Mouse (Mus musculus): ENCODE results near the gene Oosp2. TPM values are rescaled to one million over a fixed set of nuclear protein-coding genes. Genes with fewer than 3 reads are reported as not detected.

Oosp2 gene
- polyA plus RNA-seq (2014; fragmentation: Nextera tagmentation; extraction: Ambion mirVana): not detected in 2 replicates

DNA sequence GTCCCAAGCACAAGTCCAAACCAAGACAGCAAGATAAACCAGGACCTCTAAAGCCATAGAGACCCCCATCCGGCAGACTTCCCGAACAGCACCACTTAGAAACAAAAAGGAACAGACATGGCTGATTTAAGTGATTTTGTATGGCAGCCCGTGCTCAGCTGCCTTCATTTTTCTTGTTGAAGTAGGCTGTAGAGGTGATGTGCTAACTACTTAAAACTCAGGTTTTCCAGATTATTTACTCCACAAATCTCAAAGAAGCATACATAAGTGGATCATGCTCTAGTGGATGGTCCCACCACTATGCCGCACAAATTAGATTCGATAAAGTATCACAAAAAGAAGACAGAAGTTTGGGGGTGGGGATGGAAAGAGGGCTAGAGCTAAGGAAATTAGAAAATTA is at the start of gene Oosp2:
Gene Oosp2, minus strand, starts transcription at position 101 of the 400 bp plus-strand sequence.
- no peak for DNase-seq (ENCODE audit: low spot score)
- Histone ChIP-seq H3K4me2 (ENCODE audit: low read depth) (no peak within 1 kb of the TSS), H3K36me3 (ENCODE audit: control insufficient read depth, insufficient read depth, low read length) (no peaks in the 10 kb centered on the region), H3K4me3 (ENCODE audit: low read depth, low read length) (no peak within 1 kb of the TSS), H3K27ac (ENCODE audit: low read depth, low read length) (no peak within 1 kb of the TSS), H3K4me1 (ENCODE audit: control insufficient read depth, insufficient read depth, low read length) (no peaks in the 10 kb centered on the region), H3K9ac (ENCODE audit: low read length) (no peak within 1 kb of the TSS), H3K9me3 (ENCODE audit: control insufficient read depth, low read length) (no peaks in the 10 kb centered on the region), H3K27me3 (ENCODE audit: control insufficient read depth, insufficient read depth, low read length) (no peaks in the 10 kb centered on the region)
- ATAC-seq (ENCODE audit: insufficient read depth, low FRiP score, low TSS enrichment): no peak
- 87% methylated on average over 5 of the region's 5 CpGs for WGBS

DNA sequence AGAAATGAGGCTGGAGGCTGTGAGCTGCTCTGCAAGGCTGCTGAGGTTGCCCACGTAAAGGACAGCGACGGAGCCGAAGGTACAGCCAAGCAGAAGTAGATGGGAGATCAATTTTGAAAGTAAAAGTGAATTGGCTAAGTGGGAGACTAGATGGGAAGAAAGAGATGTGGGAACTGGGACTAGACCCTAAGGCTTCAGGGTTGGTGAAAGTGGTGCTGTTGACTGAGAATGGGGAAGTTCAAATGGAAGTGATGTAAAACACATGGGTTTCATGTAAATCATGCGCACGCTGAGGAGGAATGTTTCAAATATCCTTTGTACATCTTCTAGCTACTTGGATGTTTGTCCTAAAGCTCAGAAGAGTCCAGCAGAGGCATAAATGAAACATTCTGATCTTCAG is 38.0 kb upstream of the Oosp2 start:
- Histone ChIP-seq H3K9ac (ENCODE audit: low read length) (no peak overlapping the region), H3K36me3 (ENCODE audit: control insufficient read depth, insufficient read depth, low read length) (no peaks in the 10 kb centered on the region), H3K27ac (ENCODE audit: low read depth, low read length) (no peak overlapping the region), H3K27me3 (ENCODE audit: control insufficient read depth, insufficient read depth, low read length) (no peaks in the 10 kb centered on the region), H3K4me2 (ENCODE audit: low read depth) (no peak overlapping the region), H3K4me3 (ENCODE audit: low read depth, low read length) (no peak overlapping the region), H3K4me1 (ENCODE audit: control insufficient read depth, insufficient read depth, low read length) (no peaks in the 10 kb centered on the region), H3K9me3 (ENCODE audit: control insufficient read depth, low read length) (no peaks in the 10 kb centered on the region)
- DNase-seq (ENCODE audit: low spot score): no peak
- ATAC-seq (ENCODE audit: insufficient read depth, low FRiP score, low TSS enrichment): no peak
- 93% methylated on average over 6 of the region's 6 CpGs for WGBS

DNA sequence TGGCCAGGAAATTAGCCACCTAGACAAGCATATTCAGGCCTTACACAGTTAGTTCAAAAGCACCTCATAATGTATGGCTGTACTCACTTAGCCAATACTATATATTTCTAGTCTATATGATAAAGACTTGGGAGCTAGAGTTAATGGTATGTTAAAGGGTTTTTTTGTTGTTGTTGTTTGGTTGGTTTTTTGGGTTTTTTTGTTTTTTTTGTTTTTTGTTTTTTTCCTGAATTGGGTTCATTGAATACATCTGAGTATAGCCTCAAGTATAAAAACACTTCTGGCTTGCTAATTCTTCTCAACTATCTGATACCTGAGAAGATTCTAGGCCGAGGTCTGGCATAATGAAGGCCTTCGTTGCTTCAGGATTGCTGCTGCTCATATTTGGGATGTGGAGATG is 36.4 kb upstream of the Oosp2 start, which contains the start of gene Oosp3:
Gene Oosp3, plus strand, starts transcription at position 301 of the 400 bp plus-strand sequence.
- no peak for ATAC-seq (ENCODE audit: insufficient read depth, low FRiP score, low TSS enrichment)
- no peaks in the 10 kb centered on the region for H3K36me3 ChIP-seq (ENCODE audit: control insufficient read depth, insufficient read depth, low read length)
- WGBS: 83% methylated on average over 2 of the region's 2 CpGs
- no peak within 1 kb of the TSS for H3K9ac ChIP-seq (ENCODE audit: low read length)
- no peak within 1 kb of the TSS for H3K4me3 ChIP-seq (ENCODE audit: low read depth, low read length)
- DNase-seq (ENCODE audit: low spot score): no peak
- no peaks in the 10 kb centered on the region for H3K4me1 ChIP-seq (ENCODE audit: control insufficient read depth, insufficient read depth, low read length)
- H3K27me3 ChIP-seq (ENCODE audit: control insufficient read depth, insufficient read depth, low read length): no peaks in the 10 kb centered on the region
- no peak within 1 kb of the TSS for H3K27ac ChIP-seq (ENCODE audit: low read depth, low read length)
- H3K4me2 ChIP-seq (ENCODE audit: low read depth): no peak within 1 kb of the TSS
- H3K9me3 ChIP-seq (ENCODE audit: control insufficient read depth, low read length): no peaks in the 10 kb centered on the region

DNA sequence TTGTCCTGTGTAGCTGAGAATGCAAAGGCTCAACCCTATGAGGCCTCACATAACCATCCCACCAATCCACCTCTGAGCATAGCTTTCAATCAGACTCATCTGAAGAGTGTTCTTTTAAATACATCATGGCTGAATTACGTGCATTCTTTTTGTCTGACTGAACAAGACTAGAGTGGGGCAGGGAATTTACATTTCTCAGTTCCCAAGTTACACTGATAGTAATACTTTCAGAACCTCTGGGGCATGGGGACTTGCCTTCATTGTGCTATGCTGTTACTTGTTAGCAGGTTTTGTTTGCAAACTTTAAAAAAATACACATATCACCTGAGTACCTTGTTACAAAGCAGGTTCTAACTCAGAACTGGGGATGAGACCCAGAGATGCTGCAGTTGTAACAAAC is 31.1 kb upstream of the Oosp2 start:
- Histone ChIP-seq H3K9me3 (ENCODE audit: control insufficient read depth, low read length) (no peaks in the 10 kb centered on the region), H3K4me1 (ENCODE audit: control insufficient read depth, insufficient read depth, low read length) (no peaks in the 10 kb centered on the region), H3K9ac (ENCODE audit: low read length) (no peak overlapping the region), H3K36me3 (ENCODE audit: control insufficient read depth, insufficient read depth, low read length) (no peaks in the 10 kb centered on the region), H3K4me2 (ENCODE audit: low read depth) (no peak overlapping the region), H3K27me3 (ENCODE audit: control insufficient read depth, insufficient read depth, low read length) (no peaks in the 10 kb centered on the region), H3K27ac (ENCODE audit: low read depth, low read length) (no peak overlapping the region), H3K4me3 (ENCODE audit: low read depth, low read length) (no peak overlapping the region)
- DNase-seq (ENCODE audit: low spot score) (no peak), ATAC-seq (ENCODE audit: insufficient read depth, low FRiP score, low TSS enrichment) (no peak)
- WGBS: 60% methylated on average over 1 of the region's 1 CpGs

DNA sequence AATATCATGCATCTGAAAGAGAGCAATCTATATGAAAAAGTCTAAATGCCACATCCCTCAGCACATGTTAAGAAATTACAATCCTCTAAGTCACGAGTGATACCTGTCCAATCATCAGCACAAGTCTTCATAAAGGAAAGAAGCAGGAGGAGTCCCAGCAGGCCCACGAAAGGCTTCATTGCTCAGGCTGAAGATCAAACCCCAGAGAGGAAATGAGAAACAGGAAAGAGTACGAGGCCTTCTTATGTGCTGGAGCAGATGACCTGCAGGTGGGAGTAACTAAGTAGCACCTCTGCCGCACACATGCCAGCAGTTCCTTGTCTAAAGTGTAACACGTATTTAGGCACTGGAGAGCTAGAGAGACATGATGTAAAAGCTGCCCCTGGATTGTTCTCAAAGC is 30.5 kb upstream of the Oosp2 start, which contains the start of gene Oosp1:
Gene Oosp1, minus strand, starts transcription at position 312 of the 400 bp plus-strand sequence.
- no peaks in the 10 kb centered on the region for H3K4me1 ChIP-seq (ENCODE audit: control insufficient read depth, insufficient read depth, low read length)

DNA sequence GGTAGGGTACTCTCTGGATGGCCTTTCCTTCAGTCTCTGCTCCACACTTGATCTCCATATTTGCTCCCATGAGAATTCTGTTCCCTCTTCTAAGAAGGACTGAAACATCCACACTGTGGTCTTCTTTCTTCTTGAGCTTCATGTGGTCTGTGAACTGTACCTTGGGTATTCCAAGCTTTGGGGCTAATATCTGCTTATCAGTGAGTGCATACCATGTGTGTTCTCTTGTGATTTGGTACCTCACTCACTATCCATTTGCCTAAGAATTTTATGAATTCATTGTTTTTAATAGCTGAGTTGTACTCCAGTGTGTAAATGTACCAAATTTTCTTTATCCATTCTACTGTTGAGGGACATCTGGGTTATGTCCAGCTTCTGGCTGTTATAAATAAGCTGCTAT is 1.2 kb upstream of the Oosp2 start:
- H3K4me3 ChIP-seq (ENCODE audit: low read depth, low read length): no peak overlapping the region
- H3K27ac ChIP-seq (ENCODE audit: low read depth, low read length): no peak overlapping the region
- H3K4me2 ChIP-seq (ENCODE audit: low read depth): no peak overlapping the region
- H3K36me3 ChIP-seq (ENCODE audit: control insufficient read depth, insufficient read depth, low read length): no peaks in the 10 kb centered on the region
- ATAC-seq (ENCODE audit: insufficient read depth, low FRiP score, low TSS enrichment) (no peak), DNase-seq (ENCODE audit: low spot score) (no peak)
- H3K9me3 ChIP-seq (ENCODE audit: control insufficient read depth, low read length): no peaks in the 10 kb centered on the region
- no peak overlapping the region for H3K9ac ChIP-seq (ENCODE audit: low read length)
- no peaks in the 10 kb centered on the region for H3K27me3 ChIP-seq (ENCODE audit: control insufficient read depth, insufficient read depth, low read length)
- H3K4me1 ChIP-seq (ENCODE audit: control insufficient read depth, insufficient read depth, low read length): no peaks in the 10 kb centered on the region

More for the DNA sequence above, 30.5 kb upstream of the Oosp2 start, which contains the start of gene Oosp1:
- 75% methylated on average over 5 of the region's 5 CpGs for WGBS
- H3K9me3 ChIP-seq (ENCODE audit: control insufficient read depth, low read length): no peaks in the 10 kb centered on the region
- H3K27me3 ChIP-seq (ENCODE audit: control insufficient read depth, insufficient read depth, low read length): no peaks in the 10 kb centered on the region
- no peak for ATAC-seq (ENCODE audit: insufficient read depth, low FRiP score, low TSS enrichment)
- no peak within 1 kb of the TSS for H3K27ac ChIP-seq (ENCODE audit: low read depth, low read length)
- H3K4me3 ChIP-seq (ENCODE audit: low read depth, low read length): no peak within 1 kb of the TSS
- H3K9ac ChIP-seq (ENCODE audit: low read length): no peak within 1 kb of the TSS
- DNase-seq (ENCODE audit: low spot score): no peak
- H3K4me2 ChIP-seq (ENCODE audit: low read depth): no peak within 1 kb of the TSS
- no peaks in the 10 kb centered on the region for H3K36me3 ChIP-seq (ENCODE audit: control insufficient read depth, insufficient read depth, low read length)

DNA sequence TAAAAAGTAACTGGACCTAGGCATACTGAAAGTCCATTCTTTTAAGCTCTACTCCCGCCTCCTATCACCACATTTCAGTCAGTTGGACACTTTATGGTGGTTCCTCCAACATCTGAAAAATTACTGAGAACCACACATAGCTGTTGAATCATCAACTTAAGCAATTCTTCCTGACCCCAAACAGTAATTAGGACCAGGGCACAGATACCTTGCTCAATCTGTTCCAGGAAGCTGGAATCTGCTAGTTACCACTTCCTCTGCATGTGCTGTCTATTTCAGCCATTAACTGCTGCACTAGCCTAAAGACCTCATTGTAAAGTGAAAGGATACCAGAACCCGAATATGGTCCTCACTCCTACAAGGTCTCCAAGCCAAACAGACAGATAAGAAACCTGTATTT is 1.2 kb downstream of the Oosp2 start:
- Histone ChIP-seq H3K4me1 (ENCODE audit: control insufficient read depth, insufficient read depth, low read length) (no peaks in the 10 kb centered on the region), H3K9me3 (ENCODE audit: control insufficient read depth, low read length) (no peaks in the 10 kb centered on the region), H3K4me3 (ENCODE audit: low read depth, low read length) (no peak overlapping the region), H3K4me2 (ENCODE audit: low read depth) (no peak overlapping the region), H3K27me3 (ENCODE audit: control insufficient read depth, insufficient read depth, low read length) (no peaks in the 10 kb centered on the region), H3K27ac (ENCODE audit: low read depth, low read length) (no peak overlapping the region), H3K9ac (ENCODE audit: low read length) (no peak overlapping the region), H3K36me3 (ENCODE audit: control insufficient read depth, insufficient read depth, low read length) (no peaks in the 10 kb centered on the region)
- WGBS: 72% methylated on average over 2 of the region's 2 CpGs
- ATAC-seq (ENCODE audit: insufficient read depth, low FRiP score, low TSS enrichment): no peak
- no peak for DNase-seq (ENCODE audit: low spot score)

DNA sequence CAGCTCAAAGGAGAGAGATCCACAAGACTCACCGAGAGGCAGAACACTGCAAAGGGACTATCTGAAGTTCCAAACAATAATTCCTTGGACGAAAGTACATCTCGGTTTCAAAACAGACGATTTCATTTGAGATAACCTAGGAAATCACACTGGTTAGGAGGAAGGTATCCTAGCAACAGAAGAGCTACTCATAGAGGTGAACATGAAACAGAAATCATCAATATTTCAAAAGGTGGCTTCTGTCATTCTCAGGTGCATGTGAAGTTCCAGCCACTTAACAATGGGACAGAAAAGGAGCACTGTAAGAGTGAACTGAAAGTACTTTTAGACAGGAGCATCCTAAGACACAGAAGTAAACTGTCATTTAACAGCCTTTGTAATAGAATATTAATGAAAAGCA is 10.8 kb downstream of the Oosp2 start:
- H3K9ac ChIP-seq (ENCODE audit: low read length): no peak overlapping the region
- no peak overlapping the region for H3K4me3 ChIP-seq (ENCODE audit: low read depth, low read length)
- no peak overlapping the region for H3K4me2 ChIP-seq (ENCODE audit: low read depth)
- no peaks in the 10 kb centered on the region for H3K27me3 ChIP-seq (ENCODE audit: control insufficient read depth, insufficient read depth, low read length)
- no peaks in the 10 kb centered on the region for H3K36me3 ChIP-seq (ENCODE audit: control insufficient read depth, insufficient read depth, low read length)
- H3K9me3 ChIP-seq (ENCODE audit: control insufficient read depth, low read length): no peaks in the 10 kb centered on the region
- WGBS: 84% methylated on average over 4 of the region's 4 CpGs
- H3K27ac ChIP-seq (ENCODE audit: low read depth, low read length): no peak overlapping the region
- no peaks in the 10 kb centered on the region for H3K4me1 ChIP-seq (ENCODE audit: control insufficient read depth, insufficient read depth, low read length)
- DNase-seq (ENCODE audit: low spot score) (no peak), ATAC-seq (ENCODE audit: insufficient read depth, low FRiP score, low TSS enrichment) (no peak)

DNA sequence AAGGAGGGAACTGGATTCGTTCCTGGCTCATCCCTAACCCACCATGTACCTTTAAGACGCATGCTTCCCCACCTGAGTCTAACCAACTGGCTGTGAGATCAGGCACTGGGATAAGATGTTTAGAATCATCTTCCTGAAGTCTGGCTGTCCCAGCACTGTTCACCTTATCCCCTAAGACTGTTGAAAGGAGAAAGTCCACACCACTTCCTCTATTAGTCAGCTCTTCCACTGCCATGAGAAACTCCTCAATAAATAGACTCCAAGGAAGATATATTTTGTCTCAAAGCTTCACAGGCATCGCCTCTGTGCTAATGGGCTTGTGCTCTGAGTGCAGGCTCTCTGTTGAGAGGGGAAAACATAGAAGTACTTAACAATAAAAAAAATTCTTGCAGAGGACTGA is 14.2 kb downstream of the Oosp2 start:
- no peak overlapping the region for H3K9ac ChIP-seq (ENCODE audit: low read length)
- no peak overlapping the region for H3K27ac ChIP-seq (ENCODE audit: low read depth, low read length)
- DNase-seq (ENCODE audit: low spot score) (no peak), ATAC-seq (ENCODE audit: insufficient read depth, low FRiP score, low TSS enrichment) (no peak)
- H3K36me3 ChIP-seq (ENCODE audit: control insufficient read depth, insufficient read depth, low read length): no peaks in the 10 kb centered on the region
- no peak overlapping the region for H3K4me3 ChIP-seq (ENCODE audit: low read depth, low read length)
- WGBS: 80% methylated on average over 3 of the region's 3 CpGs
- no peak overlapping the region for H3K4me2 ChIP-seq (ENCODE audit: low read depth)
- H3K4me1 ChIP-seq (ENCODE audit: control insufficient read depth, insufficient read depth, low read length): no peaks in the 10 kb centered on the region
- H3K9me3 ChIP-seq (ENCODE audit: control insufficient read depth, low read length): no peaks in the 10 kb centered on the region
- H3K27me3 ChIP-seq (ENCODE audit: control insufficient read depth, insufficient read depth, low read length): no peaks in the 10 kb centered on the region
